Comparison of ENCODE assay signal across 14 mouse cellular contexts in the genomic region with DNA sequence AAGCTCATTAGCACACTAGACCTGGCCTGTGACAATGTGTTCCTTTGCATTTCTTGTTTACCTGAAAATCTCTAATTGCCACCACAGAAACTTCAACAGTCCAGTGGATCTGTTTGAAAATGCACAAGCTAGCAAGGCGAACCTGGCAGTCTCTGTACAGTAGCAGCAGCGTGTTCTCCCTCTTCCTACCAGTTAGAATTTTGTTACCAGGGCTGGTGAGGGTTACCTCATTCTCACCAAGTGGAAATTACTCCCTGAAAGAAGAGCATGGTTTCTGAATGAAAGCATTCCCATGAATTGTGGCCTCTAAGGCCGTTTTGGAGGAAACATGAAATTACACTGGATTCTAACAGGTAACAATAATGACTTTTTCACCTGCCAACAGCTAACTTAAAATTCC.
DNase-seq lines count a peak whose midpoint lies in the region; ATAC-seq and TF ChIP-seq lines count a peak whose summit lies in the region.
"Had no signal": no experiment of that assay in that cellular context is flagged by ENCODE, and none has a peak within 500 bp of the region (broad histone marks: within the 10 kb centered on the region; RNA-seq: fewer than 3 reads in every experiment).

No protein-coding gene starts in this region.

- TF ChIP-seq CTCF in lung, postnatal 0 days (IDR thresholded peaks at IDR 0.05) = no peak

- H3K36me3 ChIP-seq in heart, embryonic 11.5 days (ENCODE audit: control insufficient read depth, insufficient read depth, low read length) = no peaks in the 10 kb centered on the region
- no peaks in the 10 kb centered on the region for H3K36me3 ChIP-seq in lung, postnatal 0 days (ENCODE audit: insufficient read depth, low read length)
- no peaks in the 10 kb centered on the region for H3K36me3 ChIP-seq in intestine, embryonic 15.5 days
- H3K36me3 ChIP-seq in neural tube, embryonic 12.5 days = no peaks in the 10 kb centered on the region
- H3K36me3 ChIP-seq: embryonic facial prominence, embryonic 15.5 days; G1E had no signal

- ATAC-seq in heart, embryonic 11.5 days (replicated peaks; ENCODE audit: insufficient number of reproducible peaks, low FRiP score, low TSS enrichment) = no peak
- no peak for ATAC-seq in lung, postnatal 0 days
- ATAC-seq in intestine, embryonic 15.5 days = no peak
- no peak for ATAC-seq in neural tube, embryonic 12.5 days (ENCODE audit: low FRiP score, low read depth)

- H3K27me3 ChIP-seq in heart, embryonic 11.5 days (ENCODE audit: control insufficient read depth, insufficient read depth, low read length) = no peaks in the 10 kb centered on the region
- no peaks in the 10 kb centered on the region for H3K27me3 ChIP-seq in lung, postnatal 0 days (replicated peaks; ENCODE audit: insufficient read depth, low read length)
- H3K27me3 ChIP-seq in intestine, embryonic 15.5 days (replicated peaks) = no peaks in the 10 kb centered on the region
- peaks cover 52% of the 10 kb centered on the region for H3K27me3 ChIP-seq in neural tube, embryonic 12.5 days (replicated peaks)
- H3K27me3 ChIP-seq: embryonic facial prominence, embryonic 15.5 days had no signal

- H3K9ac ChIP-seq in heart, embryonic 11.5 days (ENCODE audit: low read depth, low read length) = no peak overlapping the region
- no peak overlapping the region for H3K9ac ChIP-seq in lung, postnatal 0 days (replicated peaks; ENCODE audit: low read depth)
- no peak overlapping the region for H3K9ac ChIP-seq in intestine, embryonic 15.5 days
- no peak overlapping the region for H3K9ac ChIP-seq in neural tube, embryonic 12.5 days
- H3K9ac ChIP-seq: embryonic facial prominence, embryonic 15.5 days had no signal

- 35% methylated on average over 3 of the region's 3 CpGs for WGBS in heart, embryonic 11.5 days (ENCODE audit: insufficient replicate concordance)
- WGBS in lung, postnatal 0 days = 50% methylated on average over 3 of the region's 3 CpGs
- WGBS in intestine, embryonic 15.5 days = 34% methylated on average over 3 of the region's 3 CpGs
- WGBS in neural tube, embryonic 12.5 days = 16% methylated on average over 3 of the region's 3 CpGs

- peak overlapping the region; percentile 60 for H3K4me2 ChIP-seq in heart, embryonic 11.5 days
- H3K4me2 ChIP-seq in lung, postnatal 0 days (replicated peaks; ENCODE audit: low read depth, low read length) = peak overlapping the region; percentile 48; the same call in 1 of the 2 replicates
- H3K4me2 ChIP-seq in intestine, embryonic 15.5 days (replicated peaks) = peak overlapping the region; percentile 46; the same call in 1 of the 2 replicates
- H3K4me2 ChIP-seq in neural tube, embryonic 12.5 days (replicated peaks) = peak overlapping the region; percentile 54

- no peak overlapping the region; the same call in 1 of the 2 replicates for H3K4me3 ChIP-seq in heart, embryonic 11.5 days (ENCODE audit: low read depth, low read length)
- H3K4me3 ChIP-seq in lung, postnatal 0 days (ENCODE audit: low read depth, low read length) = no peak overlapping the region
- no peak overlapping the region for H3K4me3 ChIP-seq in intestine, embryonic 15.5 days (replicated peaks)
- H3K4me3 ChIP-seq in neural tube, embryonic 12.5 days = peak overlapping the region; percentile 24; the same call in 1 of the 2 replicates

- no peak for DNase-seq in heart, postnatal 14 days
- no peak for DNase-seq in lung, postnatal 0 days (ENCODE audit: low spot score)
- no peak for DNase-seq in lung, postnatal 14 days
- no peak for DNase-seq in thymus, postnatal 36 days
- no peak for DNase-seq in layer of hippocampus, postnatal 14 days (ENCODE audit: low spot score in 2 of 2)
- DNase-seq: adrenal gland, postnatal 10 days; cerebellum, adult 18-20 months; kidney, postnatal 10 days; left cerebral cortex, postnatal 4 days had no signal

- no peaks in the 10 kb centered on the region for H3K9me3 ChIP-seq in heart, embryonic 11.5 days (replicated peaks; ENCODE audit: control insufficient read depth, low read length)
- H3K9me3 ChIP-seq in lung, postnatal 0 days (ENCODE audit: low read length) = no peaks in the 10 kb centered on the region
- H3K9me3 ChIP-seq in intestine, embryonic 15.5 days = no peaks in the 10 kb centered on the region
- H3K9me3 ChIP-seq in neural tube, embryonic 12.5 days = no peaks in the 10 kb centered on the region
- H3K9me3 ChIP-seq: embryonic facial prominence, embryonic 15.5 days; G1E had no signal

- TF ChIP-seq EP300 in lung, postnatal 0 days (IDR thresholded peaks at IDR 0.05) = no peak

- no peaks in the 10 kb centered on the region for H3K4me1 ChIP-seq in heart, embryonic 11.5 days (ENCODE audit: control insufficient read depth, insufficient read depth, low read length)
- no peaks in the 10 kb centered on the region for H3K4me1 ChIP-seq in lung, postnatal 0 days (ENCODE audit: insufficient read depth, low read depth, low read length)
- no peaks in the 10 kb centered on the region for H3K4me1 ChIP-seq in intestine, embryonic 15.5 days (replicated peaks)
- H3K4me1 ChIP-seq in neural tube, embryonic 12.5 days = no peaks in the 10 kb centered on the region
- H3K4me1 ChIP-seq: embryonic facial prominence, embryonic 15.5 days had no signal

- no peak overlapping the region for H3K27ac ChIP-seq in heart, embryonic 11.5 days (ENCODE audit: low read depth, low read length)
- no peak overlapping the region for H3K27ac ChIP-seq in lung, postnatal 0 days (ENCODE audit: low read length)
- H3K27ac ChIP-seq in intestine, embryonic 15.5 days = no peak overlapping the region
- H3K27ac ChIP-seq in neural tube, embryonic 12.5 days = no peak overlapping the region
- H3K27ac ChIP-seq: embryonic facial prominence, embryonic 15.5 days had no signal

- intact Hi-C loops in heart, postnatal 14 days (cut with DNase I) = no loop called here
